Mouse (Mus musculus) CH12.LX (cell line): Measurements from ENCODE around the gene Cpsf6. TPM values are rescaled to one million over a fixed set of nuclear protein-coding genes. Genes with fewer than 3 reads are reported as not detected.

Experiments used
- DNase-seq: peaks from one replicate; pipeline ENCODE4 v3.0.0-alpha.2; 2013; ENCODE audit errors: extremely low read depth
- H3K27ac ChIP-seq: 2 replicates; pipeline ENCODE4 v1.5.1; 2012; ENCODE audit warnings: low read depth, mild to moderate bottlenecking, control low read depth, moderate library complexity; ENCODE audit not compliant: insufficient read depth
- H3K27me3 ChIP-seq: replicated peaks from 2 replicates; pipeline ENCODE3; 2012; ENCODE audit warnings: inconsistent platforms
- H3K36me3 ChIP-seq, 2 experiments: replicated peaks in 1 of 2; 2 replicates each; pipeline versions ENCODE3 to v1.6.1; 2012; ENCODE audit warnings: inconsistent platforms in 1 of 2, low read length in 1 of 2, mild to moderate bottlenecking in 1 of 2, mixed read lengths in 1 of 2, moderate library complexity in 1 of 2; ENCODE audit not compliant: control insufficient read depth in 1 of 2, insufficient read depth in 1 of 2
- H3K4me1 ChIP-seq, 2 experiments: 2 replicates each; pipeline ENCODE4 v1.6.1; 2012; ENCODE audit warnings: inconsistent platforms in 1 of 2, moderate library complexity in 1 of 2; ENCODE audit not compliant: insufficient read depth in 2 of 2, control insufficient read depth in 1 of 2
- H3K4me2 ChIP-seq: 2 replicates; pipeline ENCODE4 v1.6.1; 2012; ENCODE audit warnings: low read depth, mild to moderate bottlenecking, control low read depth; ENCODE audit not compliant: poor library complexity, insufficient read depth, severe bottlenecking
- H3K4me3 ChIP-seq, 3 experiments: fragments of 150-350 bp in 1 of 3; sonication (generic) in 1 of 3; replicated peaks in 1 of 3; 2 replicates each; pipeline versions ENCODE3 to v1.5.1; 2011 to 2012; ENCODE audit warnings: low read depth in 2 of 3, low read length in 2 of 3, mild to moderate bottlenecking in 2 of 3, moderate library complexity in 2 of 3, control low read depth in 1 of 3, improper control_type of control experiment in 1 of 3, inconsistent platforms in 1 of 3, mixed read lengths in 1 of 3; ENCODE audit not compliant: poor library complexity in 1 of 3
- H3K79me2 ChIP-seq: replicated peaks from 2 replicates; pipeline ENCODE4 v1.6.1; 2012; ENCODE audit warnings: mild to moderate bottlenecking, moderate library complexity; ENCODE audit not compliant: control insufficient read depth, poor library complexity, insufficient read depth, severe bottlenecking; ENCODE audit errors: extremely low read depth
- H3K9ac ChIP-seq: 2 replicates; pipeline ENCODE4 v1.6.1; 2012; ENCODE audit warnings: low read depth, mild to moderate bottlenecking, control low read depth, moderate library complexity; ENCODE audit not compliant: insufficient read depth
- H3K9me3 ChIP-seq: replicated peaks from 2 replicates; pipeline ENCODE3; 2012; ENCODE audit warnings: low read length, inconsistent platforms, mixed read lengths
- BHLHE40 ChIP-seq: IDR thresholded peaks from 2 replicates; pipeline ENCODE4 v1.6.1; 2011; ENCODE audit warnings: mild to moderate bottlenecking, low read depth, low read length, improper control_type of control experiment
- CHD1 ChIP-seq: IDR thresholded peaks from 2 replicates; pipeline ENCODE4 v1.6.1; 2012; ENCODE audit warnings: low read depth, low read length, improper control_type of control experiment, inconsistent platforms
- CHD2 ChIP-seq: IDR thresholded peaks from 2 replicates; pipeline ENCODE4 v1.6.1; 2011; ENCODE audit warnings: low read length, improper control_type of control experiment
- CTCF ChIP-seq, 2 experiments: IDR thresholded peaks in 1 of 2; conservative IDR thresholded peaks in 1 of 2; 2 replicates each; pipeline ENCODE4 v1.5.1; 2011 to 2012; ENCODE audit warnings: low read depth in 2 of 2, low read length in 2 of 2, improper control_type of control experiment in 1 of 2, inconsistent platforms in 1 of 2, mild to moderate bottlenecking in 1 of 2, moderate library complexity in 1 of 2
- E2F4 ChIP-seq: IDR thresholded peaks from 2 replicates; pipeline ENCODE4 v1.6.1; 2011; ENCODE audit warnings: low read depth, low read length, improper control_type of control experiment; ENCODE audit not compliant: insufficient replicate concordance
- EP300 ChIP-seq: IDR thresholded peaks from 2 replicates; pipeline ENCODE4 v1.6.1; 2011; ENCODE audit warnings: low read length, improper control_type of control experiment
- ETS1 ChIP-seq: conservative IDR thresholded peaks from 2 replicates; pipeline ENCODE4 v1.6.1; 2012; ENCODE audit warnings: low read depth, mild to moderate bottlenecking, inconsistent platforms, low read length, improper control_type of control experiment, moderate library complexity
- GABPA ChIP-seq: IDR thresholded peaks from 2 replicates; pipeline ENCODE4 v1.6.1; 2012; ENCODE audit warnings: low read depth, low read length, improper control_type of control experiment, inconsistent platforms; ENCODE audit not compliant: insufficient replicate concordance
- IRF4 ChIP-seq: IDR thresholded peaks from 2 replicates; pipeline ENCODE4 v1.6.1; 2014; ENCODE audit warnings: low read depth, mild to moderate bottlenecking, inconsistent platforms, low read length, improper control_type of control experiment
- JUN ChIP-seq: IDR thresholded peaks from 2 replicates; pipeline ENCODE4 v1.6.1; 2011; ENCODE audit warnings: low read depth, mild to moderate bottlenecking, low read length, improper control_type of control experiment, moderate library complexity; ENCODE audit not compliant: insufficient read depth
- KAT2A ChIP-seq: IDR thresholded peaks from 2 replicates; pipeline ENCODE4 v1.6.1; 2012; ENCODE audit warnings: low read length, improper control_type of control experiment, inconsistent platforms; ENCODE audit not compliant: insufficient replicate concordance
- MAFK ChIP-seq: IDR thresholded peaks from 2 replicates; pipeline ENCODE4 v1.6.1; 2011; ENCODE audit warnings: low read length, improper control_type of control experiment; ENCODE audit not compliant: insufficient replicate concordance
- MAZ ChIP-seq: IDR thresholded peaks from 2 replicates; pipeline ENCODE4 v1.6.1; 2012; ENCODE audit warnings: low read depth, mild to moderate bottlenecking, inconsistent platforms, low read length, improper control_type of control experiment, moderate library complexity
- MEF2A ChIP-seq: IDR thresholded peaks from 2 replicates; pipeline ENCODE4 v1.6.1; 2014; ENCODE audit warnings: low read depth, mild to moderate bottlenecking, inconsistent platforms, low read length, improper control_type of control experiment, borderline replicate concordance
- MXI1 ChIP-seq: IDR thresholded peaks from 2 replicates; pipeline ENCODE4 v1.6.1; 2011; ENCODE audit warnings: mild to moderate bottlenecking, low read depth, low read length, improper control_type of control experiment
- NELFE ChIP-seq: IDR thresholded peaks from 2 replicates; pipeline ENCODE4 v1.6.1; 2011; ENCODE audit warnings: low read depth, low read length, improper control_type of control experiment
- NRF1 ChIP-seq: IDR thresholded peaks from 2 replicates; pipeline ENCODE4 v1.6.1; 2014; ENCODE audit warnings: low read depth, mild to moderate bottlenecking, inconsistent platforms, low read length, improper control_type of control experiment, moderate library complexity
- PAX5 ChIP-seq: IDR thresholded peaks from 2 replicates; pipeline ENCODE4 v1.6.1; 2012; ENCODE audit warnings: low read length, inconsistent platforms, mixed read lengths
- RAD21 ChIP-seq: IDR thresholded peaks from 2 replicates; pipeline ENCODE4 v1.6.1; 2011; ENCODE audit warnings: low read depth, mild to moderate bottlenecking, low read length, improper control_type of control experiment, moderate library complexity
- RCOR1 ChIP-seq: conservative IDR thresholded peaks from 2 replicates; pipeline ENCODE4 v1.6.1; 2012; ENCODE audit warnings: low read depth, mild to moderate bottlenecking, inconsistent platforms, low read length, improper control_type of control experiment
- SIN3A ChIP-seq: IDR thresholded peaks from 2 replicates; pipeline ENCODE4 v1.6.1; 2012; ENCODE audit warnings: low read length, improper control_type of control experiment, inconsistent platforms
- TBP ChIP-seq: conservative IDR thresholded peaks from 2 replicates; pipeline ENCODE4 v1.6.1; 2011; ENCODE audit warnings: low read depth, low read length, improper control_type of control experiment
- TCF12 ChIP-seq: IDR thresholded peaks from 2 replicates; pipeline ENCODE4 v1.6.1; 2014; ENCODE audit warnings: low read depth, mild to moderate bottlenecking, inconsistent platforms, low read length, improper control_type of control experiment
- USF1 ChIP-seq: IDR thresholded peaks from 2 replicates; pipeline ENCODE4 v1.6.1; 2014; ENCODE audit warnings: low read depth, mild to moderate bottlenecking, inconsistent platforms, low read length, improper control_type of control experiment
- USF2 ChIP-seq: conservative IDR thresholded peaks from 2 replicates; pipeline ENCODE4 v1.6.1; 2011; ENCODE audit warnings: low read depth, low read length, improper control_type of control experiment
- ZC3H11A ChIP-seq: IDR thresholded peaks from 2 replicates; pipeline ENCODE4 v1.6.1; 2012; ENCODE audit warnings: low read depth, mild to moderate bottlenecking, inconsistent platforms, low read length, improper control_type of control experiment
- ZKSCAN1 ChIP-seq: IDR thresholded peaks from 2 replicates; pipeline ENCODE4 v1.6.1; 2012; ENCODE audit warnings: low read depth, inconsistent platforms, low read length, improper control_type of control experiment, borderline replicate concordance
- ZMIZ1 ChIP-seq: IDR thresholded peaks from 2 replicates; pipeline ENCODE4 v1.6.1; 2012; ENCODE audit warnings: low read depth, mild to moderate bottlenecking, inconsistent platforms, low read length, improper control_type of control experiment
- ZNF384 ChIP-seq: IDR thresholded peaks from 2 replicates; pipeline ENCODE4 v1.6.1; 2012; ENCODE audit warnings: low read depth, low read length, improper control_type of control experiment, inconsistent platforms
- dilution Hi-C: fragments of 300-500 bp; cut with MboI; formaldehyde crosslinking; loops from 2 replicates; pipeline ENCODE4 v1.14.3; 2020; ENCODE audit warnings: low sequenced_read_pairs; ENCODE audit not compliant: extremely low pct_unique_long_range_greater_than_20kb, extremely low pct_ligation_motif_present
- in situ Hi-C: fragments of 300-500 bp; cut with MboI; formaldehyde crosslinking; loops from 3 replicates; pipeline ENCODE4 v1.14.3; 2019; ENCODE audit warnings: low sequenced_read_pairs, low pct_ligation_motif_present, low pct_unique_long_range_greater_than_20kb, mixed read lengths
- polyA plus RNA-seq: library from polyadenylated mRNA; unstranded; fragments of >175 nt; gene quantifications from 2 replicates; pipeline ENCODE4 v1.2.1, GENCODE M21; 2012; ENCODE audit warnings: low read depth; ENCODE audit not compliant: insufficient read length
- total RNA-seq, 2 experiments: library from RNA; depleted of rRNA; stranded (reverse); fragments of 300-350 nt in 1 of 2; fragments of >200 nt in 1 of 2; gene quantifications; 2 replicates each; pipeline ENCODE4 v1.2.3; 2012 to 2014

Gene Cpsf6
- total and polyA plus RNA-seq, 3 experiments: 87.6 to 114 (median 99.5) TPM

DNA sequence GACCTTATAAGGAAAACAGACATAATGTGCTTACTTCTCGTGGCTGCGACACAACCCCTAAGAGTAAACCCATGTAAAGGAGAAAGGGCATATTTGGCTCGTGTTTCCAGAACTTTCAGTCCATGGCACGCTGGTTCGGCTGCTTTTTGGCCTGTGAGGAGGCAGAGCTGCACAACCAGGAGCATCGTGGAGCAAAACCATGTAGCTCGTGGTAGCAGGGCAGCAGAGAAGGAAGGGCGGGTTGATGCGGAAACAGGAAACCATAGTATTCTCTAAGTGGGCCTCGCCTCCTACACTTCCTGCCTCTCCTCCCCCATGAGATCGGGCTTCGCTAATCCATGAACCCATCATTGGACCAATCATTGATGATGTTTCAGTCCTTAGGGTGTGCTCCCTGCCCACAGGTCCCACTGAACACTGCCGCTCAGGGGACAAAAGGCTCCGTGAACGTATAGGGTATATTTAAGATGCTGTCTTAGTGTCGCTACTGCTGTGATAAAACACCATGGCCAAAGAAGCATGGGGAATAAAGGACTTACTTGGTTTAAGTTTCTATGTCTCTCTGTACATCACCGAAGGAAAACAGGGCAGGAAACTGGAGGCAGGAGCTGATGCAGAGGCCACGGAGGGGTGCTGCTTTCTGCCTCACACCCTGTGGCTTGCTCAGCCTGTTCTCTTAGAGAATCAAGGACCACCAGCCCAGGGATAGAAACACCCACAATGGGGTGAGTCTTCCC is 18.4 kb upstream of the Cpsf6 start:
- DNase-seq: no peak
- H3K4me1 ChIP-seq: peaks cover 3 to 7% of the 10 kb centered on the region in 2 experiments; a peak in 2 of 4 replicates
- no peaks in the 10 kb centered on the region for H3K36me3 ChIP-seq
- no peak for TF ChIP-seq CHD2
- TF ChIP-seq MEF2A: no peak
- no peak for TF ChIP-seq RAD21
- no peak for TF ChIP-seq RCOR1
- no peak for TF ChIP-seq BHLHE40
- TF ChIP-seq KAT2A: no peak
- TF ChIP-seq JUN: no peak
- TF ChIP-seq CHD1: no peak
- TF ChIP-seq NRF1: no peak
- TF ChIP-seq ZNF384: no peak
- TF ChIP-seq ZC3H11A: no peak
- TF ChIP-seq ZKSCAN1: no peak
- no peak for TF ChIP-seq ETS1
- TF ChIP-seq MAZ: no peak
- no peak for TF ChIP-seq EP300
- no peak for TF ChIP-seq USF1
- no peak for TF ChIP-seq NELFE
- no peak for TF ChIP-seq ZMIZ1
- no peak for TF ChIP-seq TCF12
- no peak for TF ChIP-seq USF2
- no peaks in the 10 kb centered on the region for H3K9me3 ChIP-seq
- H3K4me3 ChIP-seq: no peak overlapping the region
- no peaks in the 10 kb centered on the region for H3K79me2 ChIP-seq
- no peak overlapping the region for H3K4me2 ChIP-seq
- in situ Hi-C loops (no loop called here), dilution Hi-C loops (no loop called here)
- no peak overlapping the region for H3K27ac ChIP-seq
- no peaks in the 10 kb centered on the region for H3K27me3 ChIP-seq
- no peak overlapping the region for H3K9ac ChIP-seq

DNA sequence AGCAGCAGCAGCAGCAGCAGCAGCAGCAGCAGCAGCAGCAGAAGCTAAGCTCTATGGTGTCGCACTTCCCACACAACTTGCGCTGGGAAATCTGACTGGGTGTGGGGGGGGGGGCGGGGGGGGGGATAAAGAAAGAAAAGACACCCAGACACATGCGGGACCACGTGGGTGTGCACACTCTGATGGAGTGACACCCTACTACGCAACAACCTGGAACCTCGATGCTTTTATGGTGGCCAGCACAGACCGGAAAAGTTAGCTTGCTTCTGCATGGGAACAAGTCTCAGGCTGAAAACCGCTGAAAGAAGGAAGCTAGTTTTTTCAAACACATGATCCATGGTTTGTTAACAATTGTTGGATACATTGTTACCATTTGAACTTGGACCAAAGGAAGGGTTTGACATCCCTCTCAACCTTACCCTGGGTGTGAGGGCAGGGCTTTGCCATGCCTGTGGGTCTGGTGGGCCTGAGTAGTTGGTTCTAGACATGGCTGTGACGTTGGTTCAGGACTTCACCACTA is 17.4 kb upstream of the Cpsf6 start:
- in situ Hi-C loops (no loop called here), dilution Hi-C loops (no loop called here)
- H3K27ac ChIP-seq: no peak overlapping the region
- no peak for TF ChIP-seq USF1
- TF ChIP-seq PAX5: no peak
- TF ChIP-seq ZKSCAN1: no peak
- no peak for TF ChIP-seq E2F4
- TF ChIP-seq ZC3H11A: no peak
- TF ChIP-seq MEF2A: no peak
- TF ChIP-seq TBP: no peak
- TF ChIP-seq IRF4: no peak
- TF ChIP-seq SIN3A: no peak
- no peak for TF ChIP-seq GABPA
- TF ChIP-seq ZMIZ1: no peak
- TF ChIP-seq CTCF (conservative IDR thresholded peaks at IDR 0.05 in 1 of 2, IDR thresholded peaks at IDR 0.05 in 1 of 2; ENCODE audit: low read depth in 2 of 2, low read length in 2 of 2): no peak
- TF ChIP-seq EP300: no peak
- TF ChIP-seq MAFK: no peak
- TF ChIP-seq JUN: no peak
- no peak for TF ChIP-seq MXI1
- no peak for TF ChIP-seq NELFE
- no peak for TF ChIP-seq RAD21
- no peak overlapping the region for H3K4me3 ChIP-seq
- H3K4me1 ChIP-seq: peaks cover 3 to 7% of the 10 kb centered on the region in 2 experiments; a peak in 2 of 4 replicates
- H3K9ac ChIP-seq: no peak overlapping the region
- no peaks in the 10 kb centered on the region for H3K9me3 ChIP-seq
- H3K36me3 ChIP-seq: no peaks in the 10 kb centered on the region
- H3K27me3 ChIP-seq: no peaks in the 10 kb centered on the region
- no peak for DNase-seq
- no peaks in the 10 kb centered on the region for H3K79me2 ChIP-seq
- H3K4me2 ChIP-seq: no peak overlapping the region
